Mouse (Mus musculus) heart, postnatal 14 days (tissue): ENCODE results near the gene Leng8. TPM values are rescaled to one million over a fixed set of nuclear protein-coding genes. Genes with fewer than 3 reads are reported as not detected.
A peak's percentile ranks its signal among the peaks of the same experiment; 100 is the strongest.

ENCODE experiments used
- DNase-seq, 2 experiments: peaks; one replicate each; pipeline ENCODE4 v3.0.0; 2021 to 2022
- intact Hi-C: fragments of 180-260 bp; cut with DNase I; formaldehyde crosslinking; loops from one replicate; pipeline ENCODE4 v1.15.1; 2025
- total RNA-seq, 2 experiments: library from RNA; stranded (reverse); gene quantifications; 2 replicates each; pipeline ENCODE4 v1.2.3; 2021

Gene Leng8
- total RNA-seq, 2 experiments from 2014 or later = 47.6 to 64.6 TPM

- intact Hi-C loops = no loop called here
- no peak for DNase-seq
These were observed 11.5 kb upstream of the Leng8 start for GRCm38 (mm10) chr7:4125306-4125705.

GRCm38 (mm10) chr7:4126992-4127785 lies 9.7 kb upstream of the Leng8 start:
- no peak for DNase-seq
- intact Hi-C loops = no loop called here

DNA sequence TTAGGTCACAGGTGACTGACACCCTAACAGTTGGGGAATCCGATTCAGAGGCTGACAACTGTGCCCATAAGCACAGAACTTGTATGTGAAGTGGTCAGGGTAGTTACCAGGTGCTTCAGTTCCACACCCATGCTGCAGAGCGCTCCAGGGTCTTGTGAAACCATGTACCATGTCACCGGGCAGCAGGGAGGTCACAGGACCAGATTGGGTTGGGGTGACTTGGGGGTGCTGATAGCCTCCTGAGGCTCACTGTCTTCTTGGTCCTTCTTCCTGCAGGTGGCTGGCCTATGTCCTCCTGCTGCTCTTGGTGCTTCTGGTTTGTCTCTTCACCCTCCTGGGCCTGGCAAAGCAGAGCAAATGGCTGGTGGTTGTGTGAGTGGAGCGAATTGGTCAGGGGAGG lies 8.9 kb upstream of the Leng8 start:
- intact Hi-C loops = no loop called here
- no peak for DNase-seq

DNA sequence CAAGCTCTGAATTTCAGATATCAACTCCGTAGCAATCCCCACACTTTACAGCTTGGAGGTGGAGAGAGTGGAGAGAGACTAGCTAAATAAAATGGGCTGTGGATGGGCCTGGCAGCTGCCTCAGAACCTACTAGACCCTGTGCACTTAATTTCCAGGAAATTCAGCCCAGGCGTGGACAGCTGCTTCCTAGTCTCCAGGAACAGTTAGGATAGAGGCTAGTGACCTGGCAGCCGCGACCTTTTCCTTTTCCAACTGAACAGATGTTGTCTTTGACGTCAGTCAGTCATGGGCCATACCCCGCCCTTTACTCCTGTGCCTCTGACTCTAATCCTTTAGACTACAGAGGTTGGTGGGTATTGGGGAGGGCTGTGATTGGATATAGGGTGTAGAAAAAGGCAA lies 8.0 kb upstream of the Leng8 start:
- peak; percentile 72 to 74 for DNase-seq
- intact Hi-C loops = no loop called here

DNA sequence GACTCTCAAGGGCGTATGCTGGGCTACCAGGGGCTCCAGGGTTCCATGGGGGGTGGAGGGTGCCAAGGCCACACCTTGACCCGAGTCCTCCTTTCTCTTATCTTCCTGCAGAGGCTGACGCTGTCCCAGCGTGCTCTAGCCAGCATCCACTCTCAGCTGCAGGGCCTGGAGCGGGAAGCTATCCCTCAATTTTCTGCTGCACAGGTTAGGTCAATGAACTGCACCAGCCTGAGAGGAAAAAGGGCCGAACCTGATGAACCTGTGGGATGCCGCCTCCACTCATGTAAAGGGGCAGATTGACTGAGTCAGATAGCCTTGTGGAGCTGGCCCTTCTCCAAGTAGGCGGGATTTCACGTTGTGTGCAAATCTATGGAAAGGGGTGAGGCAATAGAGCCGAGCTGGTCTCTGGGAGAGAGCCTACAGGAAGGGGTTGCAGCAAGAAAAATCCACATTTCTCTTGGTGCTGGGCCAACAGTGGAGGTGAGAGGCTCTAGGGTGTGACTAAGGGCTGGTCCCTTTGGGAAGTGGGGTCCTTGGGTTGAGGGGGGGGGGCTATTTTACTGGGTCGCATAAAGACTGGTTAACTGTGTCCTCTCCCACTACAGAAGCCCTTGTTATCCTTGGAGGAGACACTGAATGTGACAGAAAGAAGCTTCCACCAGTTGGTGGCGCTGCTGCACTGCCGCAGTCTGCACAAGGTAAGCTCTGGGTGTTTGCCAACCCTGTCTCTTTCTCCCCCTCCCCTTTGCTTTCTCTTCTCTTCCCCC lies 6.0 kb upstream of the Leng8 start:
- intact Hi-C loops = loop anchor here (5.0 to 10.0 kb wide), 2 partner anchors 164 to 391 kb away; partner anchors contain the start of gene Tnni3
- peak; percentile 85 to 90 for DNase-seq

- intact Hi-C loops = loop anchor here (2.0 to 10.0 kb wide), 4 partner anchors 163 to 390 kb away; partner anchors contain the start of gene Tnni3
- DNase-seq = no peak
These were observed 4.9 kb upstream of the Leng8 start for GRCm38 (mm10) chr7:4131964-4132363.

GRCm38 (mm10) chr7:4132581-4132980 lies 4.3 kb upstream of the Leng8 start:
- no peak for DNase-seq
- intact Hi-C loops = loop anchor here (2.0 to 10.0 kb wide), 4 partner anchors 162 to 390 kb away; partner anchors contain the start of gene Tnni3

- DNase-seq = no peak
- intact Hi-C loops = loop anchor here (2.0 to 10.0 kb wide), 4 partner anchors 162 to 389 kb away; partner anchors contain the start of gene Tnni3
These were observed 3.8 kb upstream of the Leng8 start for GRCm38 (mm10) chr7:4132998-4133397.

GRCm38 (mm10) chr7:4134911-4135310 lies 1.9 kb upstream of the Leng8 start:
- intact Hi-C loops = loop anchor here (5.0 to 10.0 kb wide), 3 partner anchors 160 to 672 kb away; partner anchors contain the start of gene Tnni3
- no peak for DNase-seq

DNA sequence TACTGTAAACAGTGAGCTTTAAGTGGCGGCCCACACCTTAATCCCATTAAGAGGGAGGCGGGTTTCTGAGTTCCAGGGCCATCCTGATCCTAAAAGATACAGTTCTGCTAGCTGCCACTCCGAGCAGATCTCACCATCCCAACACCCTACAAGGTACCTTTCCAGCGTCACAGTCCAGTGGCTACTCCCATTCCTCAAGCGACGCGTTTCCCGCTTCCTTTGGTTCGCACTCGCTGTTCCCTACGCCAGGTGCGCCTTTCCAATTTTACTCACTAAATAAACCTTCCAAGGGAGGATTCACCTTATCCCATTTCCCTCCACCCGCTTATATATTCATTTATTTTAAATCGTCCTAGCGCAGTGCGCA lies 452 bp upstream of the Leng8 start:
- intact Hi-C loops = loop anchor here (5.0 to 10.0 kb wide), 2 partner anchors 158 to 671 kb away; no protein-coding TSS in a partner anchor
- no peak for DNase-seq

- no peak for DNase-seq
- intact Hi-C loops = loop anchor here (5.0 to 10.0 kb wide), 2 partner anchors 157 to 670 kb away; no protein-coding TSS in a partner anchor
These were observed 907 bp downstream of the Leng8 start for GRCm38 (mm10) chr7:4137746-4138145.

DNA sequence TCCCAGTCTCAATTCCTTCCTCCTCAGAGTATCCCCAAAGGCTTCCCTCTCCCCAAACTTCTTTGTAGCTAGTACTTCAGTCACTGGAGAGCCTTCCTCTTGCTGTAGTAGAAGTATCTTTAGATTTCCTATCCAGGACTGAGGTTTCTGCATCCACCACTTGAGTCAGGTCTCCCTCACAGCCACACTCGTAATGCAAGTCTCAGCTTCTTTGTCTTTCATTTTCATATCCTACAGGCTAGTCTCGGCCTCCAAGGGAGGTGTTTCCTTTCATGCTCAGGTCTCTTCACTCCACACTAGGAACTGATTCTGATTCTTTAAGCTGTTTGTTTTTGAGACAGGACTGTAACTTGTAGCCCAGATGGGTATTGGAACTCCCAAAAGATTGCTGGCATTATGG lies 1.3 kb downstream of the Leng8 start:
- intact Hi-C loops = loop anchor here (5.0 to 10.0 kb wide), 2 partner anchors 157 to 669 kb away; no protein-coding TSS in a partner anchor

DNA sequence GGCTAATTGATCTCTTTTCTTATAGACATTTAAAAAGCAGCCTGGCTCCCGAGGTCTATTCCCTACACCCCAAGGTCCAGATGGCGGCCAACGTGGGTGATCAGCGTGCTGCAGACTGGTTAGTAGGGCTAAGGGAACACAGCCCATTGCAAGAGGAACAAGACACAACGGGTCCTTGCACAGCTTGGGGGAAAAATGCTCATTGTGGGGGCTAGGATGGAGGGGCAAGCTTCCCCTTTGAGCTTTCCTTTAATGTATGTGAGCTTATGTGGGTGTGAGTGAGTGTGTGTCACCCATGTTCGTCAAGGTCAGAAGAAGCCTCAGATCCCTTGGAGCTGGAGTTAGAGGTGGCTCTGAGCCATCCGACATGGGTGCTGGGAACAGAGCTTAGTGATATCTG lies 1.8 kb downstream of the Leng8 start:
- intact Hi-C loops = loop anchor here (5.0 to 10.0 kb wide), 2 partner anchors 156 to 669 kb away; no protein-coding TSS in a partner anchor
- no peak for DNase-seq

More for the DNA sequence above, 1.3 kb downstream of the Leng8 start:
- DNase-seq = no peak

DNA sequence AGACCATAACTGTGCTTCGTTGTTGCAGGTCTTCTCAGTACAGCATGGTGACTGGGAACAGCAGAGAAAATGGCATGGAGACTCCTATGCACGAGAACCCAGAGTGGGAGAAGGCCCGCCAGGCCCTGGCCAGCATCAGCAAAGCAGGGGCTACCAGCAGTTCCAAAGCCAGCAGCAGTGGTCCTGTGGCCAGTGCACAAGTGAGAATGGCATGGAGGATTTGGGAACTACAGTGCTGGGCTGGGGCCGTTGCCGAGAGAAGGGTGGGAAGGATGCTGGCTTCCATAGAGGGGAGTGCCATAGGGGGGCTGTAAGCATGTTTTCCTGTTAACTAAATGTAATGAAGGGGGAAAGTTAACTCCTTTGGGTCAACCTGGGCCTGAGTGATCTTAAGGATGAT lies 2.6 kb downstream of the Leng8 start:
- no peak for DNase-seq
- intact Hi-C loops = loop anchor here (5.0 to 10.0 kb wide), 2 partner anchors 155 to 668 kb away; no protein-coding TSS in a partner anchor

- intact Hi-C loops = loop anchor here (10.0 kb wide), 2 partner anchors 477 to 943 kb away; partner anchors contain the start of genes Epn1 and Leng1
- DNase-seq = no peak
These were observed 4.9 kb downstream of the Leng8 start for GRCm38 (mm10) chr7:4141648-4142325.

DNA sequence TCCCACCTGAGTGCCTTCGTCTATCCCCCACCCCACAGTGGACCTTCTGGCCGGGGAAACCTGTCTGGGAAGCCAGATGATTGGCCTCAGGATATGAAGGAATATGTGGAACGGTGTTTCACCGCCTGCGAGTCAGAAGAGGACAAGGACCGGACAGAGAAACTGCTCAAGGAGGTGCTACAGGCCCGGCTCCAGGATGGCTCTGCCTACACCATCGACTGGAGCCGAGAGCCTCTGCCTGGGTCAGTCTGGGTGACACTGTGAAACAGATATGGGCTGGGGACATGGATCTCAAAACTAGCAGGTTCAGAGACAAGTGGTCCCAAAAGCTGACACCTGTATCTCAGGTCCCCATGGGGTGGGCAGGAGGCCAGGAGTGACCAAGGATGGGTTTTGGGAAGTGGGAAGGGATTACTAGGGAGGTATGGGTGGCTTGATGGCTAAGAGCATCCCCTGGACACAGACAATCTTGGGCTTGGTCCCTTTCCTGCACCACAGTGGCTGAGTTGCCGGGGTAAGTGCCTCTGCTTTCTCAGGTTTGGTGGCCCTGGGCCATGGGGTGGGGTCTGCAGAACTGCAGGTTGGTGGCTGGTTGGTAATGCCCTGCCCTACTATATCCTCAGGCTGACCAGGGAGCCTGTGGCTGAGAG lies 6.1 kb downstream of the Leng8 start:
- DNase-seq = no peak
- intact Hi-C loops = loop anchor here (10.0 kb wide), 2 partner anchors 478 to 942 kb away; partner anchors contain the start of genes Epn1 and Leng1

- intact Hi-C loops = loop anchor here (10.0 kb wide), 2 partner anchors 479 to 941 kb away; partner anchors contain the start of genes Epn1 and Leng1
- DNase-seq = no peak
These were observed 6.7 kb downstream of the Leng8 start for GRCm38 (mm10) chr7:4143506-4143905.

DNA sequence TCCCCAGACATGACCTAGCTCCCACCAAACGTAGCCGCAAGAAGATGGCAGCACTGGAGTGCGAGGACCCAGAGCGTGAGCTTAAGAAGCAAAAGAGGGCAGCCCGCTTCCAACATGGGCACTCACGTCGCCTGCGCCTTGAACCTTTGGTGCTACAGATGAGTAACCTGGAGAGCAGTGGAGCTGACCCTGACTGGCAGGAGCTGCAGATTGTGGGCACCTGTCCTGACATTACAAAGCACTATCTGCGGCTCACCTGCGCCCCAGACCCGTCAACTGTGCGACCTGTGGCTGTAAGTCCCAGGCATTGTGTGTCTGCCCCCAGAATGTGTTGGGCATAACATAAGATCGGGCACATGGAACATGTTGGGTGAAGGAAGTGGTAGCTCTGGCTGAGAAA lies 7.2 kb downstream of the Leng8 start:
- intact Hi-C loops = loop anchor here (10.0 kb wide), 2 partner anchors 479 to 941 kb away; partner anchors contain the start of genes Epn1 and Leng1
- peak in 1 of 2 experiments; percentile 0 for DNase-seq
